Mouse (Mus musculus): ENCODE results near the gene Cck. TPM values are rescaled to one million over a fixed set of nuclear protein-coding genes. Genes with fewer than 3 reads are reported as not detected.

Cck gene
- polyA plus RNA-seq, 1 experiment from 2014 or later: 3.4 TPM

DNA sequence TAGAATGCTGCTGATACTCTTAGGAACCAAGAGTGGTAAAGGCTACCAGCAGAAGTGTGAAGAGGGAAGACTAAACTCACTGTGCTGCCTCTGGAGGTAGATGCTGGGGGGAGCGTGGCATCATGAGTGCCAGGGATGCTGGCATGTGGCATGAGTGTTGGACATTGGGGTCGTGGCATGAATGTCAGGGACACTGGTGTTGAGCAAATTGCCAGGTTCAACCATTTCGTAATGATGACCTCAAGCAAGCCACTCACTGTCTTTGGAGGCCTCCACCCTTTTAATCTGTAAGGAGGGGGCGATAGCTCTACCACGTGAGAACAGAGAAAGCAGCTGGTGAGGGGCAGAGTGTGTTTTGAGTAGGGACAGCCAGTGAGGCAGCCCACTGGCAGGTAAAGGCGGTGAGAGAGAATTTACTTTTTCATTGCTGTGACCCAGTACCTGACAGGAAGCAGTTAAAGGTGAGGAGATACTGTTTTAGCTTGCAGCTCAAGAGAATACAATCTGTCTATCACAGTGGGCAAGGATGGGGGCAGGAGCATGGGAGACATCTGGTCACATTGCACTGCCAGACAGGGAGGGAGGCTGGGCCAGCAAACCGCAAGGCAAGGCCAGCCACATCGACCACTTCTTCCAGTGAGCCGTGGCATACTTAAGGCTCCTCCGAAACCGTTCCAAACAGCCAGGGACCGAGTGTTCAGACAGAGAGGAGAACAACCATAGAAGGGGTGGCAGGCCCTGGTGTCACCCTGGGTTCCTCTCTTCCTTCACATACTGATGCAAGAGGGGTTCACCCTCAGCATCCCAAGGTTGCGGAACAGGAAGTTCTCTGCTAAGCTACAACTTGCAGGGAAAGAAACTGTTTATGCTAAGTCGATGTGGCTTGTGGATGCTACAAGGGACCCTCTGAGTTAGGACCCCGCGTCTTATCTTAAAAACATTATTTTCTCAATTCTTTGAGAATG is 19.7 kb downstream of the Cck start:
- no peak overlapping the region for H3K4me3 ChIP-seq (ENCODE audit: low read depth, low read length)
- no peaks in the 10 kb centered on the region for H3K9me3 ChIP-seq (replicated peaks; ENCODE audit: control insufficient read depth, low read length)
- no peak overlapping the region for H3K4me2 ChIP-seq
- H3K4me1 ChIP-seq (ENCODE audit: control insufficient read depth, insufficient read depth, low read length): no peaks in the 10 kb centered on the region
- WGBS (ENCODE audit: insufficient replicate concordance): 72% methylated on average over 16 of the region's 16 CpGs
- H3K27me3 ChIP-seq (ENCODE audit: control insufficient read depth, insufficient read depth, low read length): no peaks in the 10 kb centered on the region
- ATAC-seq (replicated peaks; ENCODE audit: insufficient number of reproducible peaks, low FRiP score, low TSS enrichment): no peak
- no peak overlapping the region for H3K9ac ChIP-seq (ENCODE audit: low read depth, low read length)
- no peak overlapping the region for H3K27ac ChIP-seq (ENCODE audit: low read depth, low read length)
- H3K36me3 ChIP-seq (ENCODE audit: control insufficient read depth, insufficient read depth, low read length): peaks cover 3% of the 10 kb centered on the region; the same call in 1 of the 2 replicates

GRCm38 (mm10) chr9:121474771-121475170 is 20.7 kb downstream of the Cck start:
- H3K9ac ChIP-seq (ENCODE audit: low read depth, low read length): no peak overlapping the region
- no peaks in the 10 kb centered on the region for H3K9me3 ChIP-seq (replicated peaks; ENCODE audit: control insufficient read depth, low read length)
- no peak for ATAC-seq (replicated peaks; ENCODE audit: insufficient number of reproducible peaks, low FRiP score, low TSS enrichment)
- H3K4me3 ChIP-seq (ENCODE audit: low read depth, low read length): no peak overlapping the region
- H3K27me3 ChIP-seq (ENCODE audit: control insufficient read depth, insufficient read depth, low read length): no peaks in the 10 kb centered on the region
- H3K27ac ChIP-seq (ENCODE audit: low read depth, low read length): no peak overlapping the region
- peaks cover 3% of the 10 kb centered on the region; the same call in 1 of the 2 replicates for H3K36me3 ChIP-seq (ENCODE audit: control insufficient read depth, insufficient read depth, low read length)
- 69% methylated on average over 5 of the region's 5 CpGs for WGBS (ENCODE audit: insufficient replicate concordance)
- H3K4me2 ChIP-seq: no peak overlapping the region
- H3K4me1 ChIP-seq (ENCODE audit: control insufficient read depth, insufficient read depth, low read length): no peaks in the 10 kb centered on the region

- H3K27ac ChIP-seq (ENCODE audit: low read depth, low read length): no peak overlapping the region
- H3K4me3 ChIP-seq (ENCODE audit: low read depth, low read length): no peak overlapping the region
- no peak overlapping the region for H3K9ac ChIP-seq (ENCODE audit: low read depth, low read length)
- no peak overlapping the region for H3K4me2 ChIP-seq
- peaks cover 3% of the 10 kb centered on the region; the same call in 1 of the 2 replicates for H3K36me3 ChIP-seq (ENCODE audit: control insufficient read depth, insufficient read depth, low read length)
- ATAC-seq (replicated peaks; ENCODE audit: insufficient number of reproducible peaks, low FRiP score, low TSS enrichment): no peak
- no peaks in the 10 kb centered on the region for H3K27me3 ChIP-seq (ENCODE audit: control insufficient read depth, insufficient read depth, low read length)
- no peaks in the 10 kb centered on the region for H3K9me3 ChIP-seq (replicated peaks; ENCODE audit: control insufficient read depth, low read length)
- no peaks in the 10 kb centered on the region for H3K4me1 ChIP-seq (ENCODE audit: control insufficient read depth, insufficient read depth, low read length)
- 85% methylated on average over 6 of the region's 6 CpGs for WGBS (ENCODE audit: insufficient replicate concordance)
Observed at GRCm38 (mm10) chr9:121469711-121470110, 25.8 kb downstream of the Cck start.

DNA sequence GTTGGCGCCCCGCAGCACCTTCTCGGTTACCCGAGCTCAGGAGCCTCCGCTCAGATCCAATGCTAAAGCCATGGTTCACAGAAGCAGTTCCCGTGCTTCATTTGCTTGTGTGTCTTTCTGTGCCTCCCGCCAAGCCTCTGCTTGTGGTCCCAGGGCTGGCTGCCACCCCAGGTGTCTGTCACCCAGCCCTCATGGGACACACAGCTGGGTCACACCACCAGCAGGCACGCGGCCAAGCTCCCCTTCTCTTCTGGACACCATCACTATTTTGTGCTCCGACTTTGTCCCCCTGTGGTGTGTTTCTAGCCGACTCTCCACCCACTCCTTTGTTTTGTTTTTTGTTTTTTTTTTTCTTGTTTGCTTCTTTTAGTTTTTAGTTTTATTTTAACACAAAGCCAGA is 28.0 kb downstream of the Cck start:
- no peak overlapping the region for H3K4me2 ChIP-seq
- no peak overlapping the region for H3K4me3 ChIP-seq (ENCODE audit: low read depth, low read length)
- no peak overlapping the region for H3K9ac ChIP-seq (ENCODE audit: low read depth, low read length)
- no peak overlapping the region for H3K27ac ChIP-seq (ENCODE audit: low read depth, low read length)
- no peaks in the 10 kb centered on the region for H3K27me3 ChIP-seq (ENCODE audit: control insufficient read depth, insufficient read depth, low read length)
- H3K4me1 ChIP-seq (ENCODE audit: control insufficient read depth, insufficient read depth, low read length): no peaks in the 10 kb centered on the region
- peaks cover 3% of the 10 kb centered on the region; the same call in 1 of the 2 replicates for H3K36me3 ChIP-seq (ENCODE audit: control insufficient read depth, insufficient read depth, low read length)
- 78% methylated on average over 11 of the region's 11 CpGs for WGBS (ENCODE audit: insufficient replicate concordance)
- no peak for ATAC-seq (replicated peaks; ENCODE audit: insufficient number of reproducible peaks, low FRiP score, low TSS enrichment)
- H3K9me3 ChIP-seq (replicated peaks; ENCODE audit: control insufficient read depth, low read length): no peaks in the 10 kb centered on the region

GRCm38 (mm10) chr9:121460527-121460926 is 35.0 kb downstream of the Cck start:
- H3K4me3 ChIP-seq (ENCODE audit: low read depth, low read length): no peak overlapping the region
- peaks cover 3% of the 10 kb centered on the region for H3K36me3 ChIP-seq (ENCODE audit: control insufficient read depth, insufficient read depth, low read length)
- H3K9ac ChIP-seq (ENCODE audit: low read depth, low read length): no peak overlapping the region
- no peak overlapping the region for H3K4me2 ChIP-seq
- WGBS (ENCODE audit: insufficient replicate concordance): 60% methylated on average over 16 of the region's 16 CpGs
- no peaks in the 10 kb centered on the region for H3K4me1 ChIP-seq (ENCODE audit: control insufficient read depth, insufficient read depth, low read length)
- no peaks in the 10 kb centered on the region for H3K27me3 ChIP-seq (ENCODE audit: control insufficient read depth, insufficient read depth, low read length)
- ATAC-seq (replicated peaks; ENCODE audit: insufficient number of reproducible peaks, low FRiP score, low TSS enrichment): no peak
- H3K27ac ChIP-seq (ENCODE audit: low read depth, low read length): no peak overlapping the region
- H3K9me3 ChIP-seq (replicated peaks; ENCODE audit: control insufficient read depth, low read length): no peaks in the 10 kb centered on the region

- H3K4me2 ChIP-seq: no peak overlapping the region
- peaks cover 3% of the 10 kb centered on the region for H3K36me3 ChIP-seq (ENCODE audit: control insufficient read depth, insufficient read depth, low read length)
- no peak overlapping the region for H3K9ac ChIP-seq (ENCODE audit: low read depth, low read length)
- 70% methylated on average over 2 of the region's 2 CpGs for WGBS (ENCODE audit: insufficient replicate concordance)
- H3K4me3 ChIP-seq (ENCODE audit: low read depth, low read length): no peak overlapping the region
- no peak for ATAC-seq (replicated peaks; ENCODE audit: insufficient number of reproducible peaks, low FRiP score, low TSS enrichment)
- H3K9me3 ChIP-seq (replicated peaks; ENCODE audit: control insufficient read depth, low read length): no peaks in the 10 kb centered on the region
- H3K27ac ChIP-seq (ENCODE audit: low read depth, low read length): no peak overlapping the region
- no peaks in the 10 kb centered on the region for H3K27me3 ChIP-seq (ENCODE audit: control insufficient read depth, insufficient read depth, low read length)
- H3K4me1 ChIP-seq (ENCODE audit: control insufficient read depth, insufficient read depth, low read length): no peaks in the 10 kb centered on the region
Observed at GRCm38 (mm10) chr9:121459950-121460349, 35.5 kb downstream of the Cck start.

GRCm38 (mm10) chr9:121458466-121458865 is 37.0 kb downstream of the Cck start:
- Histone ChIP-seq H3K4me2 (no peak overlapping the region), H3K27me3 (ENCODE audit: control insufficient read depth, insufficient read depth, low read length) (no peaks in the 10 kb centered on the region), H3K36me3 (ENCODE audit: control insufficient read depth, insufficient read depth, low read length) (peaks cover 4% of the 10 kb centered on the region), H3K9ac (ENCODE audit: low read depth, low read length) (no peak overlapping the region), H3K4me3 (ENCODE audit: low read depth, low read length) (no peak overlapping the region), H3K4me1 (ENCODE audit: control insufficient read depth, insufficient read depth, low read length) (no peaks in the 10 kb centered on the region), H3K9me3 (replicated peaks; ENCODE audit: control insufficient read depth, low read length) (no peaks in the 10 kb centered on the region), H3K27ac (ENCODE audit: low read depth, low read length) (no peak overlapping the region)
- no peak for ATAC-seq (replicated peaks; ENCODE audit: insufficient number of reproducible peaks, low FRiP score, low TSS enrichment)
- WGBS (ENCODE audit: insufficient replicate concordance): 33% methylated on average over 8 of the region's 8 CpGs

DNA sequence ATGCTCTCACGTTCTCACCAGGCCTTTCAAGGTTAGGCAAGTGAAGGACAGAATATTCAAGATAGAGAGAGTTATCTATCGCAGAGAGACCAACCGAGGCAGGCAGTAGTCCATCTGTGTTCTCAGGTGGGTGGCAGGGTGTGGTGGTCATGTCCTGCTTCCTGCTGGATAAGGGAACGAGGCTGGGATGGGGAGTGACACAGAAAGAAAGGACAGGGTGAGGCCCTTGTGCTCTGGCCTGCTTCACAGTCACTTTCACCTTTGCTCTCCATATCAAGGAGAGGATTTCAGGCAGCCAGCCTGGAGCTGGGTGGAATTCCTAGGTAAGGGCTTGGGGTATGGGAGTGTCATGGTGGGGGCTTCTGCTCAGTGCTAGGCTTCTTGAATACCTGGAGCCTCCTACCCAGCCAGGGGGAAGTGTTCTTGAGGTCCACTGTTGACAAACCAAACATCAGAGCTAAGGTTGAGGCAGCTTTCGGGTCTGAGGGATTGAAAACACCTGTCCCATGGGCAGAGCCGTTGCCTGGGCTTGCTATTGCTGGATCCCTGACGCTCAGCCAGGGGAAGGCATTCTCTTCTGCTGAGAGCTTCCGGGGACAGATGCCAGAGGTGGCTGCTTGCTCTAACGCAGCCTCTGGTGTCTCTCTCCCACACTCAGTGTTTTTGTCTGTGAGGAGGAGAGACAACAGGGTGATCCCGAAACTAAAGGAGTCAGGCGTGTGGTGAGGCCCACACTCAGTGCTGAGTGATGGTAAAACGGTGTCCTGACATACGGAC is 38.6 kb downstream of the Cck start:
- no peaks in the 10 kb centered on the region for H3K9me3 ChIP-seq (replicated peaks; ENCODE audit: control insufficient read depth, low read length)
- peaks cover 7% of the 10 kb centered on the region for H3K36me3 ChIP-seq (ENCODE audit: control insufficient read depth, insufficient read depth, low read length)
- no peak overlapping the region for H3K4me2 ChIP-seq
- H3K9ac ChIP-seq (ENCODE audit: low read depth, low read length): no peak overlapping the region
- H3K27me3 ChIP-seq (ENCODE audit: control insufficient read depth, insufficient read depth, low read length): no peaks in the 10 kb centered on the region
- 0 out of 2 replicates have a peak, but pooled peaks cover 3% of the 10 kb centered on the region for H3K4me1 ChIP-seq (ENCODE audit: control insufficient read depth, insufficient read depth, low read length)
- ATAC-seq (replicated peaks; ENCODE audit: insufficient number of reproducible peaks, low FRiP score, low TSS enrichment): no peak
- 72% methylated on average over 13 of the region's 13 CpGs for WGBS (ENCODE audit: insufficient replicate concordance)
- no peak overlapping the region for H3K27ac ChIP-seq (ENCODE audit: low read depth, low read length)
- H3K4me3 ChIP-seq (ENCODE audit: low read depth, low read length): no peak overlapping the region
